Mouse (Mus musculus): ENCODE data around the gene Sema5b.
"Not testable (repeated sequence)": the region's sequence is repeated elsewhere in the genome, so short reads cannot be mapped to it uniquely, and the experiment has no call there.

Sema5b gene

GRCm38 (mm10) chr16:35549354-35549753 lies 8.4 kb downstream of the Sema5b start:
- no peak for DNase-seq (ENCODE audit: low read depth, low spot score)

GRCm38 (mm10) chr16:35555596-35556482 lies 14.9 kb downstream of the Sema5b start:
- no peak for DNase-seq (ENCODE audit: low read depth, low spot score)

GRCm38 (mm10) chr16:35557038-35557437 lies 16.1 kb downstream of the Sema5b start:
- DNase-seq (ENCODE audit: low read depth, low spot score), result no peak

- no peak for DNase-seq (ENCODE audit: low read depth, low spot score)
Measured at GRCm38 (mm10) chr16:35561541-35561940, 20.6 kb downstream of the Sema5b start.

GRCm38 (mm10) chr16:35564246-35564905 lies 23.4 kb downstream of the Sema5b start:
- peak; percentile 44 for DNase-seq (ENCODE audit: low read depth, low spot score)

GRCm38 (mm10) chr16:35565601-35566000 lies 24.7 kb downstream of the Sema5b start:
- DNase-seq (ENCODE audit: low read depth, low spot score), result not testable (repeated sequence)

GRCm38 (mm10) chr16:35568225-35568880 lies 27.4 kb downstream of the Sema5b start:
- DNase-seq (ENCODE audit: low read depth, low spot score), result no peak

GRCm38 (mm10) chr16:35569347-35569746 lies 28.4 kb downstream of the Sema5b start:
- no peak for DNase-seq (ENCODE audit: low read depth, low spot score)

GRCm38 (mm10) chr16:35569758-35570157 lies 28.8 kb downstream of the Sema5b start:
- no peak for DNase-seq (ENCODE audit: low read depth, low spot score)

- no peak for DNase-seq (ENCODE audit: low read depth, low spot score)
Measured at GRCm38 (mm10) chr16:35570627-35571026, 29.7 kb downstream of the Sema5b start.

- DNase-seq (ENCODE audit: low read depth, low spot score), result no peak
Measured at GRCm38 (mm10) chr16:35573586-35573985, 32.6 kb downstream of the Sema5b start.

- no peak for DNase-seq (ENCODE audit: low read depth, low spot score)
Measured at GRCm38 (mm10) chr16:35577181-35577941, 36.4 kb downstream of the Sema5b start.

GRCm38 (mm10) chr16:35581299-35581698 lies 40.4 kb downstream of the Sema5b start:
- DNase-seq (ENCODE audit: low read depth, low spot score), result no peak

- DNase-seq (ENCODE audit: low read depth, low spot score), result no peak
Measured at GRCm38 (mm10) chr16:35583551-35584080, 42.7 kb downstream of the Sema5b start.

GRCm38 (mm10) chr16:35585126-35585694 lies 44.3 kb downstream of the Sema5b start:
- DNase-seq (ENCODE audit: low read depth, low spot score), result peak; percentile 96

- DNase-seq (ENCODE audit: low read depth, low spot score), result no peak
Measured at GRCm38 (mm10) chr16:35587046-35587779, 46.3 kb downstream of the Sema5b start.

- peak; percentile 97 for DNase-seq (ENCODE audit: low read depth, low spot score)
Measured at GRCm38 (mm10) chr16:35587866-35588465, 47.0 kb downstream of the Sema5b start.

- peak; percentile 79 for DNase-seq (ENCODE audit: low read depth, low spot score)
Measured at GRCm38 (mm10) chr16:35588731-35589151, 47.8 kb downstream of the Sema5b start.

GRCm38 (mm10) chr16:35591756-35592155 lies 50.8 kb downstream of the Sema5b start:
- DNase-seq (ENCODE audit: low read depth, low spot score), result no peak

All from ZHBTc4 (cell line).